Mouse (Mus musculus): ENCODE measurements at regions not wholly inside any gene's neighbourhood (a gene's known extent, or its start where the extent isn't known, plus 50 kb on each side); places are given as distances from the start of the nearest gene placed in this dataset.

DNA sequence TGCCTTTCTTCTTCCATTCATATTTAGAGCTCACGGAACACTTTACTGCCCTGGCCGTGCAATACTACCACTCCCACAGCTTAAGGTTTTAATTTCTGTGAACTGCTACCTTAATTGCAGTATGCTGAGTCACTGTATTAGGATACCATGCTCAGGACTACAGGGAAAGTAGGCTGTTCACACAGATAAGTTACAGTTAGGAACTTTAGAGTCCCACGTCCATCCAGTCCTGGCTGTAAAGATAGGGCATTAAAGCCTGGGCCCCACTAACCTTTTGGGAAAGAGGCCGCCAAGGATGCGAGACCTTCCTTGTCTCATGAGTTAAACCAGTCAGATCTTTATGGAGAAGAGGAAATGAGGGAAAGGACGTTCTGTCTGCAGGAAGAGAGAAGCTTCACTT is 574.6 kb downstream of the Stpg2 start:
- no peak overlapping the region for H3K27ac ChIP-seq
- H3K4me1 ChIP-seq, result no peaks in the 10 kb centered on the region
- H3K36me3 ChIP-seq, result no peaks in the 10 kb centered on the region
- H3K9me3 ChIP-seq, result no peaks in the 10 kb centered on the region
- no peaks in the 10 kb centered on the region for H3K27me3 ChIP-seq (ENCODE audit: insufficient read depth, poor library complexity, severe bottlenecking)
- H3K4me3 ChIP-seq, result no peak overlapping the region
- DNase-seq (ENCODE audit: low spot score), result no peak
- 74% methylated on average over 6 of the region's 6 CpGs for WGBS

DNA sequence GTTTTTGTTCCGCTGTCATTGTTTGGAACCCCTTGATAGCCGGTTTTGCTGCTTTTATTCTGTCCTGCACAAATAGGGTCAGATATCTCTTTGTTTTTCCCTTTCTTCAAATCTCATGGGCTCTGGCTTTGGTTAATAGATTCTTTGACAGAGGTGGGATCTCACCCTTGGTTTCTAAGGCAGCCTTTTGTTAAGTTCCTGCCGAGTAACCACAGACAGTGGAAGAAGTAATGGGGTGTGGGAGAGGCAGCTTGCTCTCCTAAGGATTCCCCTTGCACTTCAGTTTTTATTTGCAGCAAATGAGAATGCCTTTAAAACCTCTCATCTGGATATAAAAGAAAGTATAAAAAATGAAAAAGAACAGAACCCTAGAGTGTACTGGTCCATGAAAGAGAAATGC is 577.9 kb downstream of the Stpg2 start:
- WGBS, result 67% methylated on average over 3 of the region's 3 CpGs
- Histone ChIP-seq H3K4me3 (no peak overlapping the region), H3K27ac (no peak overlapping the region), H3K36me3 (no peaks in the 10 kb centered on the region), H3K27me3 (ENCODE audit: insufficient read depth, poor library complexity, severe bottlenecking) (no peaks in the 10 kb centered on the region), H3K4me1 (no peaks in the 10 kb centered on the region), H3K9me3 (no peaks in the 10 kb centered on the region)
- DNase-seq (ENCODE audit: low spot score), result no peak

DNA sequence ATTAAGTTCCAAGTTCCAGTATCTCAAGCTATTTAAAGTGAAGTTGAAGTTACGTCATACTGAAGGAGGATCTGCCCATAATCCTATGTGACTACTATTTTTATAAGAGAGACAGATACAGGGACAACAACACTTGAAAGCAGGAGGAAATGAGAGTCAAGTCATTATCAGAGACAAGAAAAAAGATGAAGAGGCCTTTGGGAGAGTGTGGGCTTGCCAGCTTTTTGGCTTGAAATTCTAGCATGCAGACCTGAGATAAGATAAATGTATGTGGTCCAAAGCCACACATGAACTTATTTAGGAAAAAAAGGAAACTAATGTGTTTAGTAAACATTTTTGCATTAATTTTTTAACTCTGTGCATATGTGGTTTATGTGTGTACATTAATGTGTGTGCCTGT is 581.0 kb downstream of the Stpg2 start:
- DNase-seq (ENCODE audit: low spot score), result no peak
- no peaks in the 10 kb centered on the region for H3K4me1 ChIP-seq
- no peak overlapping the region for H3K27ac ChIP-seq
- H3K27me3 ChIP-seq (ENCODE audit: insufficient read depth, poor library complexity, severe bottlenecking), result no peaks in the 10 kb centered on the region
- H3K36me3 ChIP-seq, result no peaks in the 10 kb centered on the region
- WGBS, result 56% methylated on average over 1 of the region's 1 CpGs
- H3K4me3 ChIP-seq, result no peak overlapping the region
- H3K9me3 ChIP-seq, result no peaks in the 10 kb centered on the region

DNA sequence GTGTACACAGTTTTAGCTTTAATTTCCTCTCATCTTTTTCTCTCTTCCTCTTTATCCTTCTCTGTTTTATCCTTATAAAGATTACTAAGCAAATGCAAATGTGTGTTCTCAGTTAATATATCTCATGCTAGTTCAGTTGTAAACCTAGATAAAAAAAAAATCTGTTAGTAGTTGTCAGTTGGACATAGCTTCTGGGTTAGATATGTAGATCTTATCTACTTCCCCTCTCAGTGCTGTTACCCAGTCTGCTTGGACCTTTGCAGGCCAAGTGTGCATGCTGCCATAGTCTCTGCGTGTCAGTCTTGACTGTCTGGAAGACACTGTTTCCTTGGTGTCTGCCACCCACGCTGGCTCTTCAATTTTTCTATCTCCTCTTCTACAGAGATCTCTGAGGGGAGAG is 583.4 kb downstream of the Stpg2 start:
- no peaks in the 10 kb centered on the region for H3K36me3 ChIP-seq
- H3K4me3 ChIP-seq, result no peak overlapping the region
- 72% methylated on average over 2 of the region's 2 CpGs for WGBS
- H3K27me3 ChIP-seq (ENCODE audit: insufficient read depth, poor library complexity, severe bottlenecking), result no peaks in the 10 kb centered on the region
- H3K9me3 ChIP-seq, result no peaks in the 10 kb centered on the region
- no peaks in the 10 kb centered on the region for H3K4me1 ChIP-seq
- DNase-seq (ENCODE audit: low spot score), result no peak
- H3K27ac ChIP-seq, result no peak overlapping the region

DNA sequence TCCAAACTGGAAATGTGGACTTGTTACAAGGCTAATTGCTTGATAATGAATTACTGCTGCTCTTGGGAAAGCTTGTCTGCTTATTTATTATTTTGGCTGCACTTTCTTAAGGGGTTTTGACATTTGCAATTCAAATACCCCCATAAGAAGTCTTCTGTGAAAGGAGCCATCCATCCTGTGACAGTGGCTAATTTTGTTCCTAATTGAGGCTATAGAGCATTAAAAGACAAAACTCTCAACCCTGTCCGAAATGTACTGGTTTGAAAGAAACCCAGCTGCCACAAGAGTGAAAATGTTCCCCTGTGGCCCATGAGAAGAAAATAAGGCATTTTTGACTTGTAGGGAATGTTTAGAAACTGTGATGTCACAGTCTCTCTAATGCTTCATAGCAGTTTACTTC is 591.2 kb downstream of the Stpg2 start:
- H3K27me3 ChIP-seq (ENCODE audit: insufficient read depth, poor library complexity, severe bottlenecking), result no peaks in the 10 kb centered on the region
- no peaks in the 10 kb centered on the region for H3K4me1 ChIP-seq
- no peaks in the 10 kb centered on the region for H3K36me3 ChIP-seq
- no peak overlapping the region for H3K4me3 ChIP-seq
- no peak for DNase-seq (ENCODE audit: low spot score)
- no peaks in the 10 kb centered on the region for H3K9me3 ChIP-seq
- no peak overlapping the region for H3K27ac ChIP-seq
- 84% methylated on average over 1 of the region's 1 CpGs for WGBS

DNA sequence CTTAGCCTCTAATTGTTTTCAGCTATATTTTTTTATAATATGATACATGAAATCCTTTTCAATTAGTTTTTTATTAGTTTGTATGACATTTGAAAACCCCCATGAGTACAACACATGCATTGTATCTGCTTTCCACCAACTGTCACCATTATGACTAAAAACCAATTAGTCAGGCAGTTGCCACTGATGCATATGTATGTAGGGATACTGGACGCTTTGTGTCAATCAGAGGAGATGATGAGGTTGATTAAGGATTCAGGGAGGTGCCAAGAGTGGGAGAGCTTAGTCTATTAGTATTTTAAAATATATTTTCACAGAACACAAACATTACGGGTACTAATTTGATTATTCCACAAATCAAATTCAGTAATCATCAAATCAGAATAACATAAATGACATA is 593.6 kb downstream of the Stpg2 start:
- Histone ChIP-seq H3K36me3 (no peaks in the 10 kb centered on the region), H3K9me3 (no peaks in the 10 kb centered on the region), H3K27me3 (ENCODE audit: insufficient read depth, poor library complexity, severe bottlenecking) (no peaks in the 10 kb centered on the region), H3K4me1 (no peaks in the 10 kb centered on the region), H3K4me3 (no peak overlapping the region), H3K27ac (no peak overlapping the region)
- DNase-seq (ENCODE audit: low spot score), result no peak
- WGBS, result 86% methylated on average over 2 of the region's 2 CpGs

DNA sequence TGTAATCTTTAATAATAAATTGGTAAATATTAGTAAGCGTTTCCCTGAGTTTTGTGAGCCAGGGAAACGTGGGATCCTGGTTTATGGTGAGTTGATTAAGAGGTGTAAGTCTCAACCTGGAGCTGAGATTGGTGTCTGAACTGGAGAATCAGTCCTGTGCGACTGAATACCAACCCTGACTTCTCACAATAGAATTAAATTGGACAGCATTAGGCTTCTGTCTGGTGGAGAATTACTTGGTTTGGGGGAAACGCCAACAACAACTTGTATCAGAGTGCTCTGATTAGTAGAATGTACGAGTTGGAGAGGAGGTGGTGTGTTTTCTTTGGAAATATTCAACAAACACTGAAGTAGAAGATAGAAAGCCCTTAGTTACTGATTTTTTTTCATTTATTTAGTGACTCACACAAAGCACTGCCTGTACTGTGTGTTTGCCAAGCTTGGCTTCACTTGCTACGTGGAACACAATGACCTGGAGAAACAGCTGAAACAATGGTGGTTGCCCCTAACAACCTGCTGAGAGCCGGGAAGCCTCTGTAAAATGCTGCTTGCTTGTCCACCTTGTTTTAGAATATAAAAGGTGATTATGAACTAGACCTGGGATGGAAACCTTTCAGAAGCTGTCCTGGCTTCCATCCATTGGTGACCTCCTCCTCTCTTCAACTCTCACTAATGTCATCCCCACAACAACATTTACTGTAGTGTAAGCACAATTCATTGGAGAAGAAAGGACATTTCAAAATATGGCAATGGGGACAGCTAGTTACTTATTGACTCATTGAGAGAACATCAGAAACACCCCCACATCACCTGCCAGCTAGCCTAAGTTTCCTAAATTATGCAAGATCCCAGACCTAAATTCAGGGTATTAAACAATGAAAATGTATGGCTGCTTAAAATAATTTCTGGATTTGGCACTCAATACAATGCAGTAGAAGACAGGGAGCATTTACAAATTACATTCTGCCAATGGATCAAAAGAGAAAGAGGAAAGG is 597.5 kb downstream of the Stpg2 start:
- no peaks in the 10 kb centered on the region for H3K27me3 ChIP-seq (ENCODE audit: insufficient read depth, poor library complexity, severe bottlenecking)
- H3K27ac ChIP-seq, result no peak overlapping the region
- no peak for DNase-seq (ENCODE audit: low spot score)
- no peaks in the 10 kb centered on the region for H3K9me3 ChIP-seq
- no peaks in the 10 kb centered on the region for H3K4me1 ChIP-seq
- WGBS, result 71% methylated on average over 7 of the region's 7 CpGs
- no peak overlapping the region for H3K4me3 ChIP-seq
- H3K36me3 ChIP-seq, result no peaks in the 10 kb centered on the region

DNA sequence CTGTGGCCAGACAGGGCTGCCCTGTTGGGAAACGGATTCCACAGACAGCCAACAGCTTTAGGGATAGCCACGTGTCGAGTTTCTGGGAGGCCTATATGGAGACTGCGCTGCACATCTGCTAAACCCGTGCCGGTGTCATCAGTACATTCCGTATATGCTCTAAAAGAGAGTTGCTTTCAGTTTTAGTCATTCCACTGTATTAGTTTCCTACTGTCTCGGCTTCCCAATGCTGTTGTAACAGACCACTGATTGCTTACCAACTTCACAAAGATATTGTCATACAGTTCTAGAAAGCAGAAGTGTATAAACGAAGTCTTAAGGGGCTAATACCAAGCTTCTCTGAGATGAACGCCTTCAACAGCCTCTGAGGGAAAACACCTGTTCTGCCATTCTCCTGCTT is 622.5 kb downstream of the Stpg2 start:
- WGBS, result 81% methylated on average over 10 of the region's 10 CpGs
- Histone ChIP-seq H3K27me3 (ENCODE audit: insufficient read depth, poor library complexity, severe bottlenecking) (no peaks in the 10 kb centered on the region), H3K4me3 (no peak overlapping the region), H3K36me3 (no peaks in the 10 kb centered on the region), H3K4me1 (no peaks in the 10 kb centered on the region), H3K27ac (no peak overlapping the region), H3K9me3 (no peaks in the 10 kb centered on the region)
- no peak for DNase-seq (ENCODE audit: low spot score)

DNA sequence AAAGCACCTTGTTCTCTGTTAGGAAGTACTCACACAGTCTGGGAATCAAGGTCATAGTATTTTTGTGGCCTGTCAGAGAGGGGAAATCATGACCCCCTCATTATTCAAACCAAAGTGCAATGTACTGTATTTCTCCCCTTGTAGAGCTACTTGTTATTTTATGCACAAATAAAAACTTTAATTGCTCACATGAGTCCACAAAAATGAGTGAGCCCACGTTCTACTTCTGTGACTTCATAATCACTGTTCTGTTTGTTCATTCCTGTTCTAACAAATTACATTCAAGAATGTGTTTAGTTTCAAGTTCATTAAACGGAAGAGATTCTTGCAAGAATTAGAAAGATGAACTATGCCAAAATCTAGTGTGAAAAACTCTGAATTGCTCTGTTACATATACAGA is 623.1 kb downstream of the Stpg2 start:
- WGBS, result 74% methylated on average over 2 of the region's 2 CpGs
- H3K27ac ChIP-seq, result no peak overlapping the region
- H3K9me3 ChIP-seq, result no peaks in the 10 kb centered on the region
- no peaks in the 10 kb centered on the region for H3K27me3 ChIP-seq (ENCODE audit: insufficient read depth, poor library complexity, severe bottlenecking)
- H3K36me3 ChIP-seq, result no peaks in the 10 kb centered on the region
- H3K4me1 ChIP-seq, result no peaks in the 10 kb centered on the region
- no peak for DNase-seq (ENCODE audit: low spot score)
- H3K4me3 ChIP-seq, result no peak overlapping the region

DNA sequence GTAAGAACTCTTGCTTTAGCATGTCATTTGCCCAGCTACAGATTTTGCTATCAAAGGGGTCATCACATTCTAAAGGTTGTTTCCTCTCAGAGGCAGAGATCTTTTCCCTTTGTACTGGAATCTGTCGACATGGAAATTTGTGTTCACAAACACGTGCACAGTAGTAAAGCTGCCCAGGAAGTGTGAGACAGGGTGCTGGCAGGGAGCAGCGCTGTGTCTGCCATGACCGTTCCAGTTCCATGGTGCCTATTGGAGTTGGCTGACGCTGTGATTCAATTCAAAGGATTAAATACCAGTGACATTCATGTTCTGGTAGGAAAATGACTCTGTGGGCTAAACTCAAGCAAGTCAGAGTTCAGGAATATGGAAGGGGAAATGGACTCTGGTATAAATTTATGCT is 627.1 kb downstream of the Stpg2 start:
- Histone ChIP-seq H3K4me1 (no peaks in the 10 kb centered on the region), H3K4me3 (no peak overlapping the region), H3K36me3 (no peaks in the 10 kb centered on the region), H3K27me3 (ENCODE audit: insufficient read depth, poor library complexity, severe bottlenecking) (no peaks in the 10 kb centered on the region), H3K27ac (no peak overlapping the region), H3K9me3 (no peaks in the 10 kb centered on the region)
- 79% methylated on average over 5 of the region's 5 CpGs for WGBS
- DNase-seq (ENCODE audit: low spot score), result no peak

DNA sequence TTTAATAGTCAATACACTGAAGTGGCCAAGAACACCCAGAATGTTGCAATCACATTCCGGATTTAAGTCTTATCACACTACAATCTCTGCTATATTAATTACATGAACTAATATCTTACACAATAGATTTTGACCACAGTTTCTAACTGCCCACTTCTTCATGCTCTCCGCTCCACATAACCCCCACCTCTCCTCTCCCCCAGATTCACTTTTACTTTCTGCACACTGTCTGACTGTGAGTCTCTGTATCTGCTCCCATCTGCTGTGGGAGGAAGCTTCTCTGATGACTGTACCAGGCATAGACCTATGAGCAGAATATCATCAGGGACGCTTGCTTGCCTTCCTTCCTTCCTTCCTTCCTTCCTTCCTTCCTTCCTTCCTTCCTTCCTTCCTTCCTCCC is 636.5 kb downstream of the Stpg2 start:
- no peaks in the 10 kb centered on the region for H3K4me1 ChIP-seq
- WGBS, result 89% methylated on average over 3 of the region's 3 CpGs
- DNase-seq (ENCODE audit: low spot score), result no peak
- H3K27ac ChIP-seq, result no peak overlapping the region
- no peaks in the 10 kb centered on the region for H3K36me3 ChIP-seq
- H3K27me3 ChIP-seq (ENCODE audit: insufficient read depth, poor library complexity, severe bottlenecking), result no peaks in the 10 kb centered on the region
- no peaks in the 10 kb centered on the region for H3K9me3 ChIP-seq
- H3K4me3 ChIP-seq, result no peak overlapping the region

DNA sequence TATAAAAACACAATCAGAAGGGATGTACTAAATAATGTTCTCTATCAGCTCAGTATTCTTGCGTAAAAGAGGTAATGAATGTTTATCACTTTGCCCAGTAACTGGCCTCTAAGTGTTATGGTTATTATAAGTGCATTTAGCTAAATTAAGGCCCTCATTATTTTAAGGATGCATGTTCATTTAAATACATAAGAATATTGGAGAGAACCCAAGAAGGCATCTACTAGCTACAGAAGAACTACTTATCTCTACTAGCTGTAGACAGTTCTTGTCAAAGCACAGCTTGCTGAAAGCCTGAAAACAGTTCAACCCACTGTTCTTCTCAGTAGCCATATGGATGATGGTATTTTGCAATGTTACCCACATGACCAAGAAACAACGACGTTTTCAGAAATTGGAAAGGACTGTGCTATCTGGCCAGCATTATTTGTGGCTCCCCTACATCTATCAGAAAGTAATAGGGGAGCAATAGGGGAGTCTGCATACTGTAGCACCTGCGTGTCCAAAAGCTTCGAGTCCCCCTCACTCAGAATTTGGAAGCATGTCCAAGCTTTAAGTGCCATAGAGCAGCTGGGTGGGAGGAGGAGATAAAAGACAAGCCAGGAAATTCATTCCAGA is 637.6 kb downstream of the Stpg2 start:
- Histone ChIP-seq H3K27ac (no peak overlapping the region), H3K4me3 (no peak overlapping the region), H3K9me3 (no peaks in the 10 kb centered on the region), H3K27me3 (ENCODE audit: insufficient read depth, poor library complexity, severe bottlenecking) (no peaks in the 10 kb centered on the region), H3K36me3 (no peaks in the 10 kb centered on the region), H3K4me1 (no peaks in the 10 kb centered on the region)
- 75% methylated on average over 5 of the region's 5 CpGs for WGBS
- DNase-seq (ENCODE audit: low spot score), result no peak

DNA sequence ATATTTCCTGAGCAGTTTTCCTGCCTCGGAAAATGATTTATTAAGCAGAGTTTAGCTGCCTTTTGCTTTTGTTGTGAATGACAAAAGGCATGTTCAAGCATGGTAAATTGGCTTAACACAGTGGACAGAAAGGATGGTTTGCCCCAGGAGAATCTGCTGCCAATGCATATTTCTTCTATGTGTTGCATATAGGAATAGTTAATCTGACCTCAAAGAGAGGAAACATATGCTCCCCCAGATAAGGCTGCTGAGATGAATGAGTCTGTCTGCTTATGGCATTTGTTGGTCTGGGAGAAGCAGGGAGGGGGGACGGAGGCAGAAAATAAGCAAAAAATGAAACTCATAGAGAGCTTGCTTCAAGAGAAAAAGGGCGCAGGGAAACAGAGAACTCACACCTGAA is 638.9 kb downstream of the Stpg2 start:
- Histone ChIP-seq H3K27ac (no peak overlapping the region), H3K27me3 (ENCODE audit: insufficient read depth, poor library complexity, severe bottlenecking) (no peaks in the 10 kb centered on the region), H3K4me3 (no peak overlapping the region), H3K4me1 (no peaks in the 10 kb centered on the region), H3K36me3 (no peaks in the 10 kb centered on the region), H3K9me3 (no peaks in the 10 kb centered on the region)
- no peak for DNase-seq (ENCODE audit: low spot score)
- WGBS, result 78% methylated on average over 3 of the region's 3 CpGs

Measured in heart, embryonic 10.5 days (tissue).